Mouse (Mus musculus): ENCODE measurements around the gene Ugt1a2.

The Ugt1a2 gene

GRCm38 (mm10) chr1:88218051-88218450, 17.6 kb downstream of the Ugt1a2 start:
- no peak for DNase-seq (ENCODE audit: low spot score)

GRCm38 (mm10) chr1:88218591-88218990, 18.2 kb downstream of the Ugt1a2 start:
- no peak for DNase-seq (ENCODE audit: low spot score)

GRCm38 (mm10) chr1:88219054-88219453, 18.7 kb downstream of the Ugt1a2 start:
- no peak for DNase-seq (ENCODE audit: low spot score)

GRCm38 (mm10) chr1:88220336-88220735, 19.9 kb downstream of the Ugt1a2 start:
- DNase-seq (ENCODE audit: low spot score): no peak

- no peak for DNase-seq (ENCODE audit: low spot score)
Measured at GRCm38 (mm10) chr1:88222216-88222615, 21.8 kb downstream of the Ugt1a2 start.

- DNase-seq (ENCODE audit: low spot score): peak; percentile 6
Measured at GRCm38 (mm10) chr1:88223011-88223515, 22.7 kb downstream of the Ugt1a2 start.

GRCm38 (mm10) chr1:88223591-88223990, 23.2 kb downstream of the Ugt1a2 start:
- DNase-seq (ENCODE audit: low spot score): peak; percentile 12

- peak; percentile 79 for DNase-seq (ENCODE audit: low spot score)
Measured at GRCm38 (mm10) chr1:88224029-88224776, 23.8 kb downstream of the Ugt1a2 start.

GRCm38 (mm10) chr1:88225301-88225700, 24.9 kb downstream of the Ugt1a2 start:
- DNase-seq (ENCODE audit: low spot score): peak; percentile 5

GRCm38 (mm10) chr1:88225741-88226140, 25.3 kb downstream of the Ugt1a2 start:
- peak; percentile 1 for DNase-seq (ENCODE audit: low spot score)

- peak; percentile 2 for DNase-seq (ENCODE audit: low spot score)
Measured at GRCm38 (mm10) chr1:88226670-88227379, 26.4 kb downstream of the Ugt1a2 start, which contains the start of gene Mroh2a. Gene Mroh2a, plus strand, starts transcription at chr1:88226986.

GRCm38 (mm10) chr1:88227482-88227881, 27.1 kb downstream of the Ugt1a2 start:
- peak; percentile 2 for DNase-seq (ENCODE audit: low spot score)

GRCm38 (mm10) chr1:88228121-88228520, 27.7 kb downstream of the Ugt1a2 start:
- peak; percentile 7 for DNase-seq (ENCODE audit: low spot score)

- no peak for DNase-seq (ENCODE audit: low spot score)
Measured at GRCm38 (mm10) chr1:88229566-88229965, 29.2 kb downstream of the Ugt1a2 start.

- peak; percentile 20 for DNase-seq (ENCODE audit: low spot score)
Measured at GRCm38 (mm10) chr1:88229986-88230385, 29.6 kb downstream of the Ugt1a2 start.

- DNase-seq (ENCODE audit: low spot score): peak; percentile 7
Measured at GRCm38 (mm10) chr1:88230421-88230820, 30.0 kb downstream of the Ugt1a2 start.

GRCm38 (mm10) chr1:88230981-88231802, 30.8 kb downstream of the Ugt1a2 start:
- peak; percentile 11 for DNase-seq (ENCODE audit: low spot score)

- peak; percentile 11 for DNase-seq (ENCODE audit: low spot score)
Measured at GRCm38 (mm10) chr1:88231803-88232499, 31.6 kb downstream of the Ugt1a2 start.

- no peak for DNase-seq (ENCODE audit: low spot score)
Measured at GRCm38 (mm10) chr1:88232664-88233380, 32.4 kb downstream of the Ugt1a2 start.

- DNase-seq (ENCODE audit: low spot score): no peak
Measured at GRCm38 (mm10) chr1:88233421-88234247, 33.2 kb downstream of the Ugt1a2 start.

All from ovary, adult 18-20 months (tissue).